In the genomic region with DNA sequence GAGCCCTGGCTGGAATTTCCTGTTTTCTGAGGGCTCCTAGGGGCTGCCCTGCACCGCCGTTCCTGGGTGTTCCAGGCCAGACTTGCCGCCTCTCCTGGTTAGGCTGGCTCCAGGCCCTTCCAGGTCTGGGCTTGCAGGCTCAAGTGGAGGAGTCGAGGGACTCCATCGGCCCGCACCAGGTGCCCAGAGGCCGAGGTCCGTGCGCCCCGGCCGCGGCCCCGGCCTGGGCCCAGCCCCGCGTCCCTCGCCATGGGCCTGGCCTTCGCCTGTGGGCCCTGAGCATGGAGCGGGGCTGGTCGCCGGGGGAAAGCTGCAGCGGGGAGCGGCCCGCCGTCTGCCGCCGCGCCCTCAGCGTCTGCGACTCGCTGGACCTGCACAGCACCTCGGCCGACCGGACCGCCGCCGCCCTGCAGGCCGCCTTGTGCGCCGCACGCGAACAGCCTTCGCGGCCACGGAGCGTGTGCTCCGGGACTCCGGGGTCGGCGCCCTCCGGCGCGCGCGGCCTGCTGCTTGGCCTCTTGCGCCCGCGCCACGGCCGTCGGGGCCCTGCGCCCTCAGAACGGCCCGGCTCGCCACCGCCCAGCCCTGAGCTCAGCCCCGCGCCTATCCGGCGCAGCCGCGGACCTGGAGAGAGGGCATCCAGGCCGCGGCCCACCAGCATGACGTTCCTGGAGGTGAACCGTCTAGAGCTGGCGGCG, we compare ENCODE assay signal across 8 mouse cellular contexts. TPM values are rescaled to one million over a fixed set of nuclear protein-coding genes. Genes with fewer than 3 reads are reported as not detected.
DNase-seq lines count a peak whose midpoint lies in the region; ATAC-seq and TF ChIP-seq lines count a peak whose summit lies in the region.

No protein-coding gene starts in this region.

- H3K9me3 ChIP-seq in limb, embryonic 12.5 days, result no peaks in the 10 kb centered on the region
- H3K9me3 ChIP-seq in midbrain, embryonic 16.5 days (replicated peaks; ENCODE audit: control insufficient read depth, low read length, poor library complexity, severe bottlenecking), result no peaks in the 10 kb centered on the region

- peak overlapping the region; percentile 89 for H3K4me2 ChIP-seq in limb, embryonic 12.5 days
- H3K4me2 ChIP-seq in midbrain, embryonic 16.5 days (ENCODE audit: low read length), result peak overlapping the region; percentile 54

- TF ChIP-seq POLR2A in spleen, adult 2 months (IDR thresholded peaks at IDR 0.05; ENCODE audit: low read depth, low read length), result no peak

- H3K36me3 ChIP-seq in spleen, adult 2 months (ENCODE audit: control insufficient read depth, insufficient read depth, low read length), result peaks cover 12% of the 10 kb centered on the region
- H3K36me3 ChIP-seq in limb, embryonic 12.5 days, result peaks cover 41% of the 10 kb centered on the region
- peaks cover 16% of the 10 kb centered on the region for H3K36me3 ChIP-seq in midbrain, embryonic 16.5 days (ENCODE audit: control insufficient read depth, insufficient read depth, low read length)

- 24% methylated on average over 76 of the region's 77 CpGs for WGBS in spleen, adult 2 months
- under 1% methylated on average over 76 of the region's 77 CpGs for WGBS in limb, embryonic 12.5 days
- WGBS in midbrain, embryonic 16.5 days, result 6% methylated on average over 57 of the region's 77 CpGs

- H3K27ac ChIP-seq in spleen, adult 2 months (ENCODE audit: insufficient read depth, low read length), result no peak overlapping the region
- H3K27ac ChIP-seq in limb, embryonic 12.5 days, result peak overlapping the region; percentile 73
- no peak overlapping the region for H3K27ac ChIP-seq in midbrain, embryonic 16.5 days (ENCODE audit: low read length)

- peaks cover 10% of the 10 kb centered on the region for H3K4me1 ChIP-seq in spleen, adult 2 months (ENCODE audit: control insufficient read depth, insufficient read depth, insufficient read length)
- H3K4me1 ChIP-seq in limb, embryonic 12.5 days (replicated peaks), result peaks cover 39% of the 10 kb centered on the region
- H3K4me1 ChIP-seq in midbrain, embryonic 16.5 days (ENCODE audit: control insufficient read depth, insufficient read depth, low read length), result peaks cover 21% of the 10 kb centered on the region

- H3K4me3 ChIP-seq in spleen, adult 2 months (ENCODE audit: extremely low read depth, insufficient read depth, insufficient read length), result peak overlapping the region; percentile 27; the same call in 1 of the 2 replicates
- peak overlapping the region; percentile 52 for H3K4me3 ChIP-seq in limb, embryonic 12.5 days (replicated peaks)
- H3K4me3 ChIP-seq in midbrain, embryonic 16.5 days (ENCODE audit: low read depth, low read length), result peak overlapping the region; percentile 31

- TF ChIP-seq CTCF in spleen, adult 2 months (IDR thresholded peaks at IDR 0.05; ENCODE audit: extremely low read depth, insufficient read depth, insufficient read length, insufficient replicate concordance), result no peak

- no peak for ATAC-seq in limb, embryonic 12.5 days (ENCODE audit: insufficient number of reproducible peaks, insufficient read depth, low FRiP score, low TSS enrichment, low read depth)
- no peak for ATAC-seq in midbrain, embryonic 16.5 days

- peak; percentile 46 for DNase-seq in adrenal gland, postnatal 14 days
- DNase-seq in adrenal gland, postnatal 10 days, result no peak
- no peak for DNase-seq in spleen, adult 2 months (ENCODE audit: low read depth in 1 of 2, low spot score in 2 of 2)
- DNase-seq in spleen, postnatal 10 days (ENCODE audit: low spot score in 2 of 2), result no peak
- no peak for DNase-seq in thymus, adult 18-20 months
- DNase-seq in cerebellum, postnatal 36 days, result no peak

- peak overlapping the region; percentile 73 for H3K9ac ChIP-seq in limb, embryonic 12.5 days (replicated peaks)
- H3K9ac ChIP-seq in midbrain, embryonic 16.5 days (ENCODE audit: low read depth, low read length), result peak overlapping the region; percentile 60

- peaks cover 11% of the 10 kb centered on the region for H3K27me3 ChIP-seq in spleen, adult 2 months (ENCODE audit: control insufficient read depth, insufficient read depth, low read length)
- peaks cover 32% of the 10 kb centered on the region for H3K27me3 ChIP-seq in limb, embryonic 12.5 days
- no peaks in the 10 kb centered on the region; the same call in none of the 2 replicates for H3K27me3 ChIP-seq in midbrain, embryonic 16.5 days (ENCODE audit: control insufficient read depth, insufficient read depth, low read depth, low read length)

RNA-seq across cellular contexts. Expression of gene Agap3, which starts 22.2 kb away (rescaled TPM):
- 64.0 and 72.0 TPM in 2 replicates for total RNA-seq in adrenal gland, postnatal 14 days (2021)
- 10 to 100 TPM; 67.6 to 72.2 TPM for total RNA-seq in adrenal gland, postnatal 10 days (2021)
- 44.7 and 50.0 TPM in 2 replicates for polyA plus RNA-seq in spleen, adult 2 months (2012; rRNA removed)
- polyA plus RNA-seq in limb, embryonic 12.5 days (2016; fragmentation: Nextera tagmentation; extraction: Ambion mirVana), result 42.0 and 67.8 TPM in 2 replicates
- 55.6 and 56.9 TPM in 2 replicates for polyA plus RNA-seq in midbrain, embryonic 16.5 days (2015; fragmentation: Nextera tagmentation; extraction: Ambion mirVana)

RNA-seq across cellular contexts. Expression of gene Tmub1, which starts 26.5 kb away (rescaled TPM):
- 8.6 and 10.6 TPM in 2 replicates for total RNA-seq in adrenal gland, postnatal 14 days (2021)
- 10 to 100 TPM in 1 of 2 experiments, 1 to 10 TPM in 1; 9.1 to 10.5 TPM for total RNA-seq in adrenal gland, postnatal 10 days (2021)
- polyA plus RNA-seq in spleen, adult 2 months (2012; rRNA removed), result 61.2 and 77.4 TPM in 2 replicates
- 21.0 and 21.8 TPM in 2 replicates for polyA plus RNA-seq in limb, embryonic 12.5 days (2016; fragmentation: Nextera tagmentation; extraction: Ambion mirVana)
- polyA plus RNA-seq in midbrain, embryonic 16.5 days (2015; fragmentation: Nextera tagmentation; extraction: Ambion mirVana), result 60.1 and 63.2 TPM in 2 replicates

RNA-seq across cellular contexts. Expression of gene Fastk, which starts 29.1 kb away (rescaled TPM):
- total RNA-seq in adrenal gland, postnatal 14 days (2021), result 113 and 122 TPM in 2 replicates
- total RNA-seq in adrenal gland, postnatal 10 days (2021), result 100 to 1,000 TPM; 129 to 172 TPM
- polyA plus RNA-seq in spleen, adult 2 months (2012; rRNA removed), result 170 and 212 TPM in 2 replicates
- polyA plus RNA-seq in limb, embryonic 12.5 days (2016; fragmentation: Nextera tagmentation; extraction: Ambion mirVana), result 105 TPM in 2 replicates
- 93.0 and 96.2 TPM in 2 replicates for polyA plus RNA-seq in midbrain, embryonic 16.5 days (2015; fragmentation: Nextera tagmentation; extraction: Ambion mirVana)

RNA-seq across cellular contexts. Expression of gene Slc4a2, which starts 50.5 kb away (rescaled TPM):
- total RNA-seq in adrenal gland, postnatal 14 days (2021), result 57.6 and 60.5 TPM in 2 replicates
- 10 to 100 TPM; 58.7 to 60.9 TPM for total RNA-seq in adrenal gland, postnatal 10 days (2021)
- polyA plus RNA-seq in spleen, adult 2 months (2012; rRNA removed), result 47.5 and 50.5 TPM in 2 replicates
- polyA plus RNA-seq in limb, embryonic 12.5 days (2016; fragmentation: Nextera tagmentation; extraction: Ambion mirVana), result 47.1 and 50.2 TPM in 2 replicates
- polyA plus RNA-seq in midbrain, embryonic 16.5 days (2015; fragmentation: Nextera tagmentation; extraction: Ambion mirVana), result 22.2 and 23.7 TPM in 2 replicates

RNA-seq across cellular contexts. Expression of gene Cdk5, which starts 50.8 kb away (rescaled TPM):
- 38.5 and 38.7 TPM in 2 replicates for total RNA-seq in adrenal gland, postnatal 14 days (2021)
- total RNA-seq in adrenal gland, postnatal 10 days (2021), result 10 to 100 TPM; 37.9 to 41.3 TPM
- polyA plus RNA-seq in spleen, adult 2 months (2012; rRNA removed), result 33.7 and 43.1 TPM in 2 replicates
- polyA plus RNA-seq in limb, embryonic 12.5 days (2016; fragmentation: Nextera tagmentation; extraction: Ambion mirVana), result 53.8 and 54.5 TPM in 2 replicates
- polyA plus RNA-seq in midbrain, embryonic 16.5 days (2015; fragmentation: Nextera tagmentation; extraction: Ambion mirVana), result 130 and 149 TPM in 2 replicates
